Mouse (Mus musculus) thymus, postnatal 36 days (tissue): ENCODE results near the gene Mycbp2.

Source experiments
- DNase-seq, 2 experiments: peaks; one replicate each; pipeline ENCODE4 v3.0.0; 2022; ENCODE audit warnings: mixed read lengths in 2 of 2

Gene Mycbp2

GRCm38 (mm10) chr14:103069864-103070611 is 276.6 kb downstream of the Mycbp2 start, which contains the start of gene Cln5:
Gene Cln5, plus strand, starts transcription at chr14:103070216.
- peak; percentile 90 to 94 for DNase-seq

- DNase-seq, result no peak
Observed at GRCm38 (mm10) chr14:103069465-103069863, 277.1 kb downstream of the Mycbp2 start.

GRCm38 (mm10) chr14:103065294-103066167 is 281.1 kb downstream of the Mycbp2 start:
- DNase-seq, result peak; percentile 78 to 82
